Mouse (Mus musculus): ENCODE measurements around the gene 1810043G02Rik. TPM values are rescaled to one million over a fixed set of nuclear protein-coding genes. Genes with fewer than 3 reads are reported as not detected.
"Not testable (repeated sequence)": the region's sequence is repeated elsewhere in the genome, so short reads cannot be mapped to it uniquely, and the experiment has no call there.

1810043G02Rik gene
- polyA plus RNA-seq, 1 experiment from 2014 or later, result 35.4 TPM

DNA sequence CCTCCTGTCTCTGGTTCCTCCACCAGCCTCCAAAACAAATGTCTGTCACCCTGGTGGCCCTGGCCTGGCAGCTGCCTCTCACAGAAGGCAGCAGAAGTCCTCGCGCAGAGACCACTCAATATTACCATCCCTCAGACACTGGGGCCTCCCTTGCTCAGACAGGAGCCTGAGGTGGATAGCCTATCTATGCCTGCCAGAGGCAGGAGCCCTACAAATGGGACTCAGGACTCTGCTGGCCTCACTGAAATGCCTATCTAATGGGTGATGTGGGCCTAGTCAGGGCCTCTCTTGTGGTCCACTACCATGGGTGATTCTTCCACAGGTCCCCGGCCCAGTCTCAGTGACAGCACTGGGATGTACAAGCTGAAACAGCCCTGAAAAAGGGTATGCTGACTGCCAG is 29.8 kb downstream of the 1810043G02Rik start:
- WGBS, result 70% methylated on average over 3 of the region's 3 CpGs
- Histone ChIP-seq H3K9ac (peak overlapping the region; percentile 86), H3K27ac (no peak overlapping the region), H3K9me3 (no peaks in the 10 kb centered on the region), H3K4me3 (no peak overlapping the region), H3K27me3 (replicated peaks) (no peaks in the 10 kb centered on the region), H3K4me1 (peaks cover 29% of the 10 kb centered on the region), H3K4me2 (replicated peaks) (peak overlapping the region; percentile 77), H3K36me3 (no peaks in the 10 kb centered on the region; the same call in 1 of the 2 replicates)
- no peak for ATAC-seq (ENCODE audit: low FRiP score, low read depth)

GRCm38 (mm10) chr10:78009184-78009944 is 31.0 kb downstream of the 1810043G02Rik start:
- peak; percentile 97 for ATAC-seq (ENCODE audit: low FRiP score, low read depth)
- WGBS, result under 1% methylated on average over 59 of the region's 59 CpGs
- H3K27ac ChIP-seq, result peak overlapping the region; percentile 75

DNA sequence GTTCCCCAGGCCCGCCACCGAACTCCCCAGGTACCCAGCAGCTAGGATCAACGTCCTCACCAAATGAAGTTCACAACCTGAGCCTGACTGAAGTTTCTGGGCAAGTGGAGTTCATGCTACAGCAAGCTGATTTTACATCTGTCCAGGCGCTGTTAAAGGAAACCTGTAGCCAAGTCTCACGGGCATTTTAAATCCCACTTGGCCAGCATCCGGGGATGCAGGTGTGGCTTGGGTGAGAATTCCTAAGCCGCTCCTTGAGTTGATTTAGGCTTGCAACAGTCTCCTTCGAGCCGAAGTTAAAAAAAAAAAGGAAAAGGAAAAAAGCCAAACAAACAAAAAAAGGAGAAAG is 31.6 kb downstream of the 1810043G02Rik start, which contains the start of gene Pfkl:
Pfkl (minus strand) TSS at position 139 of the 349 bp plus-strand sequence.
- ATAC-seq (ENCODE audit: low FRiP score, low read depth), result no peak
- H3K4me2 ChIP-seq (replicated peaks), result peak within 1 kb of the TSS; percentile 77
- no peaks in the 10 kb centered on the region for H3K27me3 ChIP-seq (replicated peaks)
- peak within 1 kb of the TSS; percentile 75 for H3K27ac ChIP-seq
- H3K4me1 ChIP-seq, result peaks cover 29% of the 10 kb centered on the region
- peak within 1 kb of the TSS; percentile 86 for H3K9ac ChIP-seq
- no peaks in the 10 kb centered on the region; the same call in 1 of the 2 replicates for H3K36me3 ChIP-seq
- H3K4me3 ChIP-seq, result peak within 1 kb of the TSS; percentile 72
- H3K9me3 ChIP-seq, result no peaks in the 10 kb centered on the region
- 1% methylated on average over 9 of the region's 9 CpGs for WGBS

More at GRCm38 (mm10) chr10:78009184-78009944, 31.0 kb downstream of the 1810043G02Rik start:
- H3K4me2 ChIP-seq (replicated peaks), result peak overlapping the region; percentile 77
- no peaks in the 10 kb centered on the region for H3K9me3 ChIP-seq
- peaks cover 29% of the 10 kb centered on the region for H3K4me1 ChIP-seq
- peak overlapping the region; percentile 86 for H3K9ac ChIP-seq
- no peaks in the 10 kb centered on the region; the same call in 1 of the 2 replicates for H3K36me3 ChIP-seq
- H3K27me3 ChIP-seq (replicated peaks), result no peaks in the 10 kb centered on the region
- H3K4me3 ChIP-seq, result peak overlapping the region; percentile 72

DNA sequence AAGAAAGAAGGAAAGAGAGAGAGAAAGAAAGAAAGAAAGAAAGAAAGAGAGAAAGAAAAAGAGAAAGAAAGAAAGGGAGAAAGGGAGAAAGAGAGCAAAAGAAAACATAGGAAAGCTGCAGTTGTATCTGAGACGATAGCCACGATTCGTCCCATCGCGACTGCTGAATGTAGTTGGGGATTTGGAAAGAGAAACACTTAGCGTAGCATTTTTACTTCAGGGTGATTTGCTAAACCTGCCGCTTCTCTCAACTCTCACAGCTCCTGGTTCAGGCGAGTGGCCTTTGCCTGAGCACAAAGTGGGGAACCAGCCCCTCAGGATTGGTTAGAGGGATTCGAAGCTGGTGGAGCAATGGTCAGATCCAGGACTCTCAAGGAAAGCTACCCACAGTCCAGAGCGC is 32.0 kb downstream of the 1810043G02Rik start:
- H3K4me3 ChIP-seq, result 0 out of 2 replicates have a peak overlapping the region, but pooled peaks have one; percentile 0
- H3K9ac ChIP-seq, result no peak overlapping the region
- H3K27ac ChIP-seq, result no peak overlapping the region
- H3K9me3 ChIP-seq, result no peaks in the 10 kb centered on the region
- ATAC-seq (ENCODE audit: low FRiP score, low read depth), result no peak
- peak overlapping the region; percentile 77 for H3K4me2 ChIP-seq (replicated peaks)
- 25% methylated on average over 10 of the region's 10 CpGs for WGBS
- H3K27me3 ChIP-seq (replicated peaks), result no peaks in the 10 kb centered on the region
- peaks cover 29% of the 10 kb centered on the region for H3K4me1 ChIP-seq
- no peaks in the 10 kb centered on the region; the same call in 1 of the 2 replicates for H3K36me3 ChIP-seq

DNA sequence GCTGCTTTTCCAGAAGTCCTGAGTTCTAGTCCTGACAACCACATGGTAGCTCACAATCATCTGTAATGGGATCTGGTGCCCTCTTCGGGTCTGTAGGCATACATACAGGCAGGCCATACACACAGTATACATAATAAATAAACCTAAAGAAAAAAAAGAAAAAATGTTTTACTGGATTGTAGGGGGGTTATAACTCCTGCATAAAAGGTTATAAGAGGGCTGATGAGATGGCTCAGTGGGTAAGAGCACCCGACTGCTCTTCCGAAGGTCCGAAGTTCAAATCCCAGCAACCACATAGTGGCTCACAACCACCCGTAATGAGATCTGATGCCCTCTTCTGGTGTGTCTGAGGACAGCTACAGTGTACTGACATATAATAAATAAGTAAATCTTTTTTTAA is 32.8 kb downstream of the 1810043G02Rik start:
- H3K9me3 ChIP-seq; ATAC-seq (ENCODE audit: low FRiP score, low read depth); H3K27ac ChIP-seq; H3K4me2 ChIP-seq (replicated peaks); H3K4me3 ChIP-seq; H3K36me3 ChIP-seq; H3K27me3 ChIP-seq (replicated peaks); H3K9ac ChIP-seq: not testable (repeated sequence)
- H3K4me1 ChIP-seq, result peaks cover 27% of the 10 kb centered on the region
- 91% methylated on average over 5 of the region's 5 CpGs for WGBS

DNA sequence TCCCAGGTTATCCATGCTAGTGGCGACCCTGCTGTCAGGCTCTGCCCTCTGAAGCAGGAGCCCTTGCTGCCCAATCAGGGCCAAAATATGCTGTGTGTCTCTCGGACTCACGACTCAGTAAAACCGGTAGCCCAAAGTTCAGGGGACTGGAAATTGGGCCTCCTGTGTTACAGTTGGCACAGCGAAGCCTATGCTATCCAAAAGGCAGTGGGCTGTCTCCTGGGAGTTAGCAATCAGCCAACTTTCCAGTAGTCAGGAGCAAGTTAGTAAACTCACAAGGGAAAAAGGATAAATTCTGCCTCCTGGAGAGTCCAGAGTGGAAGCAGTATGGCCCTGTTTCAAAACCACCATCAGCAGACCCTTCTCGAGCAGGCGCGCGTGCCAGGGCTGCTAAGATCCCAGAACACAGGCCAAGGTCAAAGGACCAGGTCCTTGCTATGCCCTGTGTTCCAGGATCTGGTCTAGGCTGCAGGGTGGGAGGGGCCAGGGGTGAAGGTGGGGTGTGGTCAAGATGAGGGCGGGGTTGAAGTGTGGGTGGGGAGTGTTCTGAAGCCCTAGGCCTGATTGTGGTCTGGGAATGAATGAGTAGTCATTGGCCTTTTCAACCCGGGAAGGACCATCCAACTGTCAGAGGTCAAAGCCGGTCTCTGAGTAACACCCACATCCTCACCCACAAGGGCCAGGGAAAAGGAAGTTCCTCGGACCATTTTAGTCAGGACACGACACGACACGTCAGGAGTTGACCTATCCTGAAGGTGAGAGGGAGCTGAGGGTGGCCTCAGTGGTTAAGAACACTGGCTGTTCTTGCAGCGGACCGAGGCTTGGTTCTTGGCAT is 34.6 kb downstream of the 1810043G02Rik start:
- Histone ChIP-seq H3K27me3 (replicated peaks) (no peaks in the 10 kb centered on the region), H3K36me3 (no peaks in the 10 kb centered on the region), H3K9ac (no peak overlapping the region), H3K4me2 (replicated peaks) (no peak overlapping the region), H3K4me3 (no peak overlapping the region), H3K27ac (no peak overlapping the region), H3K4me1 (peaks cover 11% of the 10 kb centered on the region), H3K9me3 (no peaks in the 10 kb centered on the region)
- no peak for ATAC-seq (ENCODE audit: low FRiP score, low read depth)
- WGBS, result 91% methylated on average over 18 of the region's 18 CpGs

DNA sequence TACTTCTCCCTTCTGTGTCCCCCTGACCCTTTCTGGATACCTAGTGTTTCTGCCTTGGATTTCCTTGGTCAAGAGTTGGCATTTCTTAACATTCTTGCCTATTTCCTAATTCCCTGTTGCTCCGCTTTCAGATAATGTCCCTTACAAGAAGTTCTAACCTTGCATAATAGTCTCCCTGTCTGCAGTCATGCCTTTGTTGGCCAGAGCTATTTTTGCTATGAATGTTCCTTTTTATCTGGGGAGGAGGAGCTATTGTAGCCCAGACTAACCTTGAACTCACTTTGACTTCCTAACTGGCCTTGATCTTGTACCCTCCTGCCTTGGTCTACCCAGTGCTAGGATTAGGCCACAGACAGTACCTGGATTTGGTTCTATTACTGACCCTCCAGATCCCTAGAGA is 37.2 kb downstream of the 1810043G02Rik start:
- WGBS, result 84% methylated on average over 1 of the region's 1 CpGs
- Histone ChIP-seq H3K36me3 (no peaks in the 10 kb centered on the region), H3K9ac (no peak overlapping the region), H3K9me3 (no peaks in the 10 kb centered on the region), H3K4me3 (no peak overlapping the region), H3K4me1 (no peaks in the 10 kb centered on the region), H3K4me2 (replicated peaks) (no peak overlapping the region), H3K27ac (no peak overlapping the region), H3K27me3 (replicated peaks) (no peaks in the 10 kb centered on the region)
- no peak for ATAC-seq (ENCODE audit: low FRiP score, low read depth)

DNA sequence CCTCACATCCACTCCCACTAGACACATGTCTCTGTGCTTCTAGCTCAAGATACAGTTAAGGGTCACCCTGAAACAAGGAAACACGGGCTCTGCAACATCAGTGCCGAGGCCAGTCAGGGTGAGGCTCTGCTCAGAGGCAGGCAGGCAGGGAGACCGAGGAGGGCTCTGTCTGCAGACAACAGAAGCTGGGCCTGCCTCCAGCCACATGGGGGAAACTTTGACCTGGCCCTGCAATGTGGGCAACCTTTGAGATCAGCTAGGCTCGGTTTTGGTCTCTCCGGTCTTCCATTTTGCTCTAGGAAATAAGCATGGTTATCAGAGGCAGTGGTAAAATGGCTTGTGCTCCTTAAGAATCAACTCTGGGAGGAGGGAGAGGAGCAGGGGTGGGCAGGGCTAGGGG is 38.0 kb downstream of the 1810043G02Rik start:
- Histone ChIP-seq H3K27ac (no peak overlapping the region), H3K9me3 (no peaks in the 10 kb centered on the region), H3K9ac (no peak overlapping the region), H3K27me3 (replicated peaks) (no peaks in the 10 kb centered on the region), H3K36me3 (no peaks in the 10 kb centered on the region), H3K4me1 (no peaks in the 10 kb centered on the region), H3K4me2 (replicated peaks) (no peak overlapping the region), H3K4me3 (no peak overlapping the region)
- no peak for ATAC-seq (ENCODE audit: low FRiP score, low read depth)
- 55% methylated on average over 5 of the region's 5 CpGs for WGBS

- WGBS, result 14% methylated on average over 19 of the region's 19 CpGs
- no peaks in the 10 kb centered on the region for H3K27me3 ChIP-seq (replicated peaks)
- no peaks in the 10 kb centered on the region for H3K36me3 ChIP-seq
- peak overlapping the region; percentile 50 for H3K4me2 ChIP-seq (replicated peaks)
- no peaks in the 10 kb centered on the region for H3K9me3 ChIP-seq
- H3K4me1 ChIP-seq, result no peaks in the 10 kb centered on the region
- no peak overlapping the region for H3K4me3 ChIP-seq
- ATAC-seq (ENCODE audit: low FRiP score, low read depth), result peak; percentile 65
- no peak overlapping the region for H3K9ac ChIP-seq
- H3K27ac ChIP-seq, result no peak overlapping the region
Measured at GRCm38 (mm10) chr10:78018797-78019203, 40.5 kb downstream of the 1810043G02Rik start.

- H3K4me3 ChIP-seq, result no peak overlapping the region
- H3K27me3 ChIP-seq (replicated peaks), result no peaks in the 10 kb centered on the region
- H3K27ac ChIP-seq, result no peak overlapping the region
- no peaks in the 10 kb centered on the region for H3K9me3 ChIP-seq
- no peak for ATAC-seq (ENCODE audit: low FRiP score, low read depth)
- H3K4me2 ChIP-seq (replicated peaks), result no peak overlapping the region
- H3K9ac ChIP-seq, result no peak overlapping the region
- H3K36me3 ChIP-seq, result no peaks in the 10 kb centered on the region
- WGBS, result 79% methylated on average over 4 of the region's 4 CpGs
- no peaks in the 10 kb centered on the region for H3K4me1 ChIP-seq
Measured at GRCm38 (mm10) chr10:78019291-78019690, 41.0 kb downstream of the 1810043G02Rik start.

DNA sequence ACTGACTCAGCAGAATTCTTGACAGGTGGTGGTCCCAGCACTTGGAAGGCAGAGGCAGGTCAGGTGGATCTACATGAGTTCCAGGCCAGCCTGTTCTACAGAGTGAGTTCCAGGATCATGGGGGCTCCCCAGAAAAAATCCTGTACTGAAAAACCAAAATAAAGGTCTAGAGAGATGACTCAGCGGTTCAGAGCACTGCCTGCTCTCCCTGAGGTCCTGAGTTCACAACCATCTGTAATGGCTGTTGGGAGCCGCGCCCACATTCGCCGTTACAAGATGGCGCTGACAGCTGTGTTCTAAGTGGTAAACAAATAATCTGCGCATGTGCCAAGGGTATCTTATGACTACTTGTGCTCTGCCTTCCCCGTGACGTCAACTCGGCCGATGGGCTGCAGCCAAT is 41.7 kb downstream of the 1810043G02Rik start:
- H3K9ac ChIP-seq; H3K36me3 ChIP-seq; H3K4me2 ChIP-seq (replicated peaks); H3K27ac ChIP-seq; ATAC-seq (ENCODE audit: low FRiP score, low read depth); H3K4me1 ChIP-seq; H3K27me3 ChIP-seq (replicated peaks); H3K9me3 ChIP-seq; H3K4me3 ChIP-seq: not testable (repeated sequence)
- WGBS, result 95% methylated on average over 7 of the region's 11 CpGs

GRCm38 (mm10) chr10:78025453-78025852 is 47.1 kb downstream of the 1810043G02Rik start:
- not testable (repeated sequence) for H3K4me2 ChIP-seq (replicated peaks); H3K4me3 ChIP-seq; H3K9ac ChIP-seq; H3K9me3 ChIP-seq; ATAC-seq (ENCODE audit: low FRiP score, low read depth); H3K27me3 ChIP-seq (replicated peaks); H3K27ac ChIP-seq; H3K36me3 ChIP-seq; H3K4me1 ChIP-seq
- WGBS, result 72% methylated on average over 6 of the region's 8 CpGs

Data from neural tube, embryonic 12.5 days (tissue).